Mouse (Mus musculus) bone marrow macrophage, adult 2 months (primary cell): Measurements from ENCODE around the gene Shisa8. TPM values are rescaled to one million over a fixed set of nuclear protein-coding genes. Genes with fewer than 3 reads are reported as not detected.
A peak's percentile ranks its signal among the peaks of the same experiment; 100 is the strongest.

ENCODE experiments used
- H3K27ac ChIP-seq: 2 replicates; pipeline ENCODE4 v1.5.1; 2012; ENCODE audit warnings: low read depth, low read length; ENCODE audit not compliant: insufficient read depth
- H3K4me1 ChIP-seq: 2 replicates; pipeline ENCODE4 v1.6.1; 2012; ENCODE audit warnings: low read length; ENCODE audit not compliant: control insufficient read depth, insufficient read depth
- H3K4me3 ChIP-seq: 2 replicates; pipeline ENCODE4 v1.5.1; 2012; ENCODE audit warnings: mild to moderate bottlenecking, low read length, moderate library complexity; ENCODE audit not compliant: insufficient read depth
- CTCF ChIP-seq: IDR thresholded peaks from 2 replicates; pipeline ENCODE4 v1.5.1; 2012; ENCODE audit warnings: low read depth, mild to moderate bottlenecking, low read length, moderate library complexity
- POLR2A ChIP-seq: IDR thresholded peaks from 2 replicates; pipeline ENCODE4 v1.6.1; 2012; ENCODE audit warnings: mild to moderate bottlenecking, low read depth, low read length, borderline replicate concordance
- polyA plus RNA-seq: library from polyadenylated mRNA; stranded (reverse); fragments of >200 nt; gene quantifications from 2 replicates; pipeline ENCODE4 v1.2.4, GENCODE M21; 2012; ENCODE audit not compliant: missing spikeins, insufficient read depth, insufficient read length

Shisa8 gene
- polyA plus RNA-seq, 1 experiment, result not detected

- Histone ChIP-seq H3K4me1 (peaks cover 31% of the 10 kb centered on the region), H3K4me3 (no peak overlapping the region), H3K27ac (no peak overlapping the region)
- TF ChIP-seq POLR2A (no peak), CTCF (peak; percentile 73)
These were observed 47.0 kb downstream of the Shisa8 start for GRCm38 (mm10) chr15:82165332-82166239.

DNA sequence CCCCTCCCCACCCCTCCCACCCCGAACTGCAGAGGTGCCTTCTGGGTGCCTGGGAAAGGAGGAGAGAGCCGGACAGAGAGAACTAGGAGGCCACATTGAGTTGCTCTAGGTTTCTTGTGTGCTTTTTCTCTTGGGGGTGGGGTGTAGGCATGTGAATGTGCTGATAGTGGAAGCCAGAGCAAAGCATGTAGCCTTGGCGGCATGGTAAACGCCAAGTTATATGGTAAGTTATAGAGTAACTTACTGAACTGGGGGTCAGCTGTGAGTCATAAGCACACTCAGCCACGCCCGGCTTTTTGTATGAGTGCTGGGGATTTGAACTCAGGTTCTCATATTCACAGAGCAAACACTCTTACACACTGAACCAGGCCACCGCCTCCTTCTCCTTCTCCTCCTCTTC is 48.1 kb downstream of the Shisa8 start:
- Histone ChIP-seq H3K4me3 (no peak overlapping the region), H3K27ac (no peak overlapping the region), H3K4me1 (peaks cover 40% of the 10 kb centered on the region)
- no peak for TF ChIP-seq POLR2A

GRCm38 (mm10) chr15:82164061-82164399 is 48.6 kb downstream of the Shisa8 start:
- peaks cover 40% of the 10 kb centered on the region for H3K4me1 ChIP-seq
- TF ChIP-seq POLR2A (no peak), CTCF (no peak)
- no peak overlapping the region for H3K27ac ChIP-seq
- H3K4me3 ChIP-seq, result no peak overlapping the region

DNA sequence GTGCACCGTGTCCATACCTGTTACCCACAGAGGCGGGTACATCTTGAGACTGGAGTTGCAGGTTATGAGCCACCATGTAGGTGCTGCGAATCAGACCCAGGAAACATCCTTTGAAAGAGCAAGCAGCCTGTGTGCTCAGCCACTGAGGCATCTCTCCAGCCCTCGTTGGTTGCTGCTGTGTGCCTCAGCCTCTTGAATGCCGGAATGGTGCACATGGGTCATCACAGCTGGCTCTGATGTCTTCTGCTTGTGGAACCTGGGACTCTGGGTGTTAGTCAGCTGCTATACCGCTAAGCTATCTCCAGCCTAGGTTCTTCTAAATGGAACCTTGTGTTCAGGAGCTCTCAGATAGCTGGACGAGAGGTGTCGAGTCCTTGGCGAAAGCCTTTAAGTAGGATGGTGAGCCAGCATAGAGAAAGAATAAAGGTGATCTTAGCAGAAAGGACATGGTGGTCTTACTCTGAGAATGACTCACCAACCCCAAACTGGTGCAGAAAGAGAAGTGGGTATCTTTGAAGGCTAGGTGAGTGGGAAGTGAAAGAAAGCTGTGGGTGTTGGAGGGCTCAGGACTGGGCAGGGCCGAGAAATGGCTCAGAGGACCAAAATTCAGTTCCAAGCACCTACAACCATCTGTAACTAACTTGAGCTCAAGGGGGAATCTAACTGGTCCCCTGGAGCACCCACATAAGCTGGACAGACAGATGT is 49.1 kb downstream of the Shisa8 start:
- H3K4me1 ChIP-seq, result peaks cover 40% of the 10 kb centered on the region
- no peak overlapping the region for H3K27ac ChIP-seq
- no peak for TF ChIP-seq CTCF
- no peak overlapping the region for H3K4me3 ChIP-seq

GRCm38 (mm10) chr15:82161965-82162600 is 50.5 kb downstream of the Shisa8 start:
- no peak overlapping the region for H3K27ac ChIP-seq
- no peak for TF ChIP-seq CTCF
- no peak for TF ChIP-seq POLR2A
- H3K4me3 ChIP-seq, result no peak overlapping the region
- peaks cover 51% of the 10 kb centered on the region for H3K4me1 ChIP-seq

DNA sequence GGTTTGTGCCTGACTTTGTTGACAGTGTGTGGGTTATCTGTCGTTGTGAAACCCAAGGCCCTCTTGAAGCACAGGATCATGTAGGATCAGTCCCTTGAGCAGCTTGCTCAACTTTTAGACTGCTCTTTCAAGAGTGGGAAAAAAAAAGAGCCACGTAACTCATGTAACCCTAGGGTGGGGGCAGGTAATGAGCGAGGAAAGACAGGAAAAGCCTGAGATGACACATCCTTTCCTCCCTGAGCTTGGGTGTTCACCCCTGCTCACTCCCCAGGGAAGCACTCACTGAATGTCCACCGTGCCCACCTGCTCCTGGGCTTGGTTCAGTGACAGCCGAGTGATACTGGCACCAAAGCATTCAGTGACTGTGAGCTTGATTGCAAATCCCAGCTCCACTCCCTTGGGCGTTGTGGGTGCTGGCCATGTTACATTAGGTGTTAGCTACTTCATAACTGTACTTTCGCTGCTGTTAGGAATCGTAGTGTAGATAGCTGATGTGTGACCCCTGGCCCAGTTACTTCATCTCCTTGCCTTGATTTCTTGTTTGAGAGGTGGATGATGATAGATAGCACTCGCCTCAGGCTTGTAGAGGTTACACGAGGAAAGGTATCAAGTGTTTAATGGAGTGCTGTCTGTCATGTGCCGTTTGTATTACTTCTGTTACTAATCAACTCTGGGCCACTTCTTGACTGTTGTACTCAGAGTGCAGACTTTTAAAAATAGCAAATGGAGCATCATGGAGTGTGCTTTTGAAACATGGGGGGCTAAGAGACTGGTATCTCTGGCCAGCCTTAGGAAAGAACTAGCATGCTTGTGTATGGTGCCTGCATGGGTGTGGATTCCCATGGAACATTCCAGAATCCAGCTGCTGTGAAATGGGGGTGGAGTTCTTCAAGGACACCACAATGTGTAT is 51.6 kb downstream of the Shisa8 start:
- no peak overlapping the region for H3K27ac ChIP-seq
- no peak for TF ChIP-seq CTCF
- peaks cover 62% of the 10 kb centered on the region for H3K4me1 ChIP-seq
- H3K4me3 ChIP-seq, result no peak overlapping the region

DNA sequence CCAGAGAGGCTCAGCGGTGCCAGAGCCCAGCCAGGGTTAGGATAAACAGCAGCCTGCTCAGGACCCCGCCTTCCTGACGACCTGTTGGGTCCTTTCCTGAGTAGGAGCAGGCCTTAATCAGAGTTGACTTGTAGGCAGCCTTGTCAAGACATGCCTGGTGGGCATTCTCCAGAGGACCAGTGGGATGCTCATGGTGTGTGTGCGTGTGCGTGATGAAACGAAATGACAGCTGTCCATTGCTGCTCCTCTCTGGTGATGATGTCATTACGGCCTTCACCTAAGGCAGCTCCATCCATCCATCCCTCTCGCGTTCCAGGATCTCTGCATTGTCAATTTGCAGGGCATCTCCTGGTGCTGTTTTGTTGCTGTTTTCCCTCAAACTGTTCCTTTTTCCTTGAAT is 53.1 kb downstream of the Shisa8 start:
- TF ChIP-seq CTCF (no peak), POLR2A (no peak)
- Histone ChIP-seq H3K4me1 (peaks cover 60% of the 10 kb centered on the region), H3K4me3 (no peak overlapping the region), H3K27ac (no peak overlapping the region)

GRCm38 (mm10) chr15:82158243-82159035 is 54.2 kb downstream of the Shisa8 start:
- Histone ChIP-seq H3K4me3 (no peak overlapping the region), H3K27ac (no peak overlapping the region), H3K4me1 (peaks cover 54% of the 10 kb centered on the region)
- no peak for TF ChIP-seq POLR2A
- no peak for TF ChIP-seq CTCF

DNA sequence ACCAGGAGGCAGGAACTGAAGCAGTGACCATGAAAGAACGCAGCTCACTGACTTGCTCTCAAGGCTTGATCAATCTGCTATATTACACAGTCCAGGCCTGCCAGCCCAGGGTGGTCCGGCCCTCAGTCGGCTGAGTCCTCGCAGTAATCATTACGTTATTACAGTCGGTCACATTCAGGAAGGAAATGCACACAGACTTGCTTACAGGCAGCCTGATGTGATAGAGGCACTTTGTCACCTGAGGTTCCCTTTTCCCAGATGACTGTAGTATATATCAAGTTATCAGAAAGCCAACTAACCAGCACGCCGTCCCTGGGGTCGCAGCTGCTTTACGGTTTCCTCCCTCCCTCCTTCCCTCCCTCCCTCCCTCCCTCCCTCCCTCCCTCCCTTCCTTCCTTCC is 55.7 kb downstream of the Shisa8 start:
- Histone ChIP-seq H3K27ac (no peak overlapping the region), H3K4me1 (peaks cover 56% of the 10 kb centered on the region), H3K4me3 (no peak overlapping the region)
- TF ChIP-seq POLR2A (no peak), CTCF (no peak)
